Mouse (Mus musculus) skeletal muscle tissue, adult 2 months (tissue): ENCODE data around the gene Kiz.

Experiments used
- DNase-seq: peaks from one replicate; pipeline ENCODE4 v3.0.0-alpha.2; 2012; ENCODE audit warnings: low read depth, low spot score

Kiz gene

DNA sequence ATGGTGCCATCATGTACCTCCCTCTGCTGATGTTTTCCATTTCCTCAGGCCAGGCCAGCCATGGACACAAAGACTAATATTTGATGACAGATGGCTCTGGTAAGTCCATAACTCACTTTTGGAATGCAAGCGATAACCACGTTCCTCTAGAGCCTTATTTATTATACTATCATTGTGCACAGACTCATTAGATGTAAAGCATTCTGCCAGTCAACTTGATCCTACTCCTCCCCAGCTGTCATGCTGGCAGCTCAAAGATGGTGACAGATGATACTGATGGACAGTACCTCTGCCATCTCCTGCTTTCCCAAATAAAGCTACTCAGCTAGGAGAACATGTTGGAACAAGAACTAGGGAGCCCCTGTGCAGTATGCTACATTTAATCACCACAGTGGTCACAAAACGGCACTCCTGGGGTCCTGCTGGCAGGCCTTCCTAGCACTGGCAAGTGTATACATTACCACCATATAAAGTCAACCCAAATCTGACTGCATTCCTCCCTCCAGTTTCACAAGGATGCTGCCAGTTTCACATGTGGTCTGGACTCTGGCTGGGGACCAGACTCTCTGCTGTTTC, 119.9 kb downstream of the Kiz start:
- no peak for DNase-seq

DNA sequence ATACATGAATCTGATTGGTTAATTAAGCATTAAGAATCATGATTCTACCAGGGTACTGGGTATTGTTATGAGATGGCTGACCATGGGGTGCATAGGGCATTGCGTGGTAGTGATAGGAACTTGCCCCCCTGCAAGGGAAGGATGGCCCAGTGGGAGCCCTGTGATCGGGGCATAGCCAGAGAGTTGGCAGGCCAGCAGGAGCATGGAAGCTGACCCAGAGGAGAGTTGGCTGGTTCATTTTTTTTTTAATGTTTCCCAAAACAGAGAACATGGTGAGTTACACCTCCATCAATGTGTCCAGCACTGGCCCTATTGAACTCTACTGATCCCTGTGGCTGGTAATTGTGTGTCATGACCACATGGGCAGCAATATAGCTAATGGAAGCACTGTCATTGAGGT, 127.1 kb downstream of the Kiz start:
- no peak for DNase-seq

DNA sequence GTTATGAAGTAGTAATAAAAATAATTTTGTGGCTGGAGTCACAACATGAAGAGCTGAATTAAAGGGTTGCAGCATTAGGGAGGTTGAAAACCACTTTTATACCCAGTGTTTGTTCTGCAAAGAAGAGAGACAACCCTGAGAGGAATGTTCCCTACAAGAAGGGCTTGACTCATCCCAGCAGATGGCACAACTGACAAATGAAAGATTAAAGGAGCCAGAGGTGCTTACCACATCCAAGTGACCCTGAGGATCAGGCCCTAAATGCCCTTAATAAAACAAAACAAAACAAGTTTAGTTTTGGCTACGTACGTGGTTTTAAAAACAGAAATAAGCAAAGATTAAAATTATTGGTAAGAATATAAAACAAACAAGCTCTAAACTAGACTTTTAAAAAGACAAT, 129.2 kb downstream of the Kiz start:
- DNase-seq = no peak

DNA sequence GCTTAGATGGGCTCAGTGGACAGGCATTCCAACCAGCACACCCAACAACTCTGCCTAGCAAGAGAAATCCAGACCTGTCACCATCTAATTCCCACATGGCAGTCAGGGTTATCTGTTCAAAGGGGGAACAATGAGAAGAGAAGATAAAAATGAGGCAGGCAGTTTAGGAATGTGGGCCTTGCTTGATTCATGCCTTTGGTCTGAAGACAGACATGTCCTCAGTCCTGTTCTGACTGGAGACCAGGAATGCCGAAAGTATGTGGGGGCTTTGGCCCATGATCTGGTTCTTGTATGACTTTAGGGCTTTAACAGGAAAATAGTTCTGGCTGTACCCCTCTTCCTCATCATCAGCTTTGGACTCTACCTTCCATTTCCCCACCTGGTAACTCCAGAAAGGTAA, 130.1 kb downstream of the Kiz start:
- no peak for DNase-seq

DNA sequence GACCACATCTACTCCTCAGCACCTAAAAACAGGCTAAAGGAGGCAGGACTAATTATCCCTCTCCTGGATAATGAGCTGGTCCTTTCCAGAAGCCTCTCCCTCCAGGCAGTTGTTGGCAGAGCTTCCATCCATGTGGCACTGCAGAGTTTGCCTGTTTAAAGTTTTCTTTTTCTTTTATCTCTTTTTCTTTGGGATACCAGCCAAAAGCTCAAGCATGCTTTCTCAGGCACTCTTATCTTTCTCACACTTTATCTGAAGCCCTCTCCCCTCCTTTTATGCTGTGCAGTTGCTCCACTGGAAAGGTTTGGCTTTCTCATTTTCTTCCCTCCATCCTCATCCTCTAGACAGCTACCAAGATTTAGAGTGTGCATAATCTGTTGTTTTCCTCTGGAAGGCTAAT, 130.8 kb downstream of the Kiz start:
- DNase-seq = no peak

DNA sequence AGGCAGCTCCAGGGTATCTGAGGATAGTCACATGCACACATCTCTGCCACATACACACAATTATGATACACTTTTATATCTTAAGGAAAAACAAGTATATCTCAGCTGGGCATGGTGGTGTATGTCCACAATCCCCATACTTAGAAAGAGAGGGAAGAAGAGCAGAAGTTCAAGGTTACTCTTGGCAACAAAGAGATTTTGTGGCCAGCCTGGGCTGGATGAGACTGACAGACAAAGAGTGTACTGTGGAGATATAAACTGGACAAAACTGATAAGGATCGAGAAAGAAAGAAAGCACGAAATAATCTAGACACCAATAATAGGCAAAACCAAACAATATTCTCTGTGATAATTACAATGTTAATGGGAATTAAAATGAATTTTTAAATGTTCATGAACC, 151.6 kb downstream of the Kiz start:
- DNase-seq = no peak

DNA sequence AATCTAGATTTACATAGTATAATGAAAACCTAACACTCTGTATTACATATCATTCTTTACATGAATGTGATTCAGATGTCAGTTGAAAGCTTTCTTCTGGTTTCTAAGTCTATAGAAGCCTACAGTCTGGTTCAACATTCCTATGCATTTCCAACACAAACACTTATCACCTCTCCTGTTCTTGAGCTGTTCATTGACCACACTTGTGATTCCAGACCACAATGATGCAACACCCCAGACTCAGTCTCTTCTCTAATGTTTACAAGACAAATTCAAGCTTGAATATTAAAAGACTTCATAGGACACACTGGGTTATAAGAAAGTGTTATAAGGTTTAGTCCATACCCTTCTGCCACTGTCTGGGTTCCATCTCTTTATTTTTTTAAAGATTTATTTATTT, 153.4 kb downstream of the Kiz start:
- no peak for DNase-seq

DNA sequence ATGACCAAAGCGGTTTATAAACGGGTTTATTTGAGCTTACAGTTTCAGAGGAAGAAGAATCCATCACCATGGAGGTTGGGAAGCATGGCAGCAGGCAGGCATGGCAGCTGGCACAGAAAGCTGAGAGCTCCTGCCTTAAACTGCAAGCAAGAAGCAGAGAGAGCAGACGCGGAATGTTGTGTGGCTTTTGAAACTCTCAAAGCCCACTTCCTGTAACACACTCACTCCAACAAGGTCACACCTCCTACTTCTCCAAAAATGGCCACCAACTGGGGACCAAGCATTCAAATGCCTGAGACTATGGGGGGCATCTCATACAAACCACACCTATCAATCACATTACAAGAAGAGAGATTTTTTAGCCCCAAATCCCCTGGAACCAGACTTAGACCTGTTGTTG, 154.5 kb downstream of the Kiz start:
- no peak for DNase-seq

DNA sequence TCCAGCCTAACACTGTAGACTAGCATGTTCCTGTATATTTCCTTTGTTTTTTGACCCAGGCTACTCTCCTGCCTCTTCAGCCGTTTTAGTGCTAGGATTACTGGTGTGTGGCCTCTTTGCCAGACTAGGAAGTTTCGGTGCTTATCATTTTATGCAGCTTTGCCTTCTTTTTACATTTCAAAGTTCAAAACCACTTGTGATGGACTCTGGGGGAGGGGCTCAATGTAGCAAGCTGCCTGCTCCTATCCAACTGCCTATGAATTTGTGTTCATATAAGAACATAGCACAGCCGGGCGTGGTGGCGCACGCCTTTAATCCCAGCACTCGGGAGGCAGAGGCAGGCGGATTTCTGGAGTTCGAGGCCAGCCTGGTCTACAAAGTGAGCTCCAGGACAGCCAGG, 155.3 kb downstream of the Kiz start:
- no peak for DNase-seq

DNA sequence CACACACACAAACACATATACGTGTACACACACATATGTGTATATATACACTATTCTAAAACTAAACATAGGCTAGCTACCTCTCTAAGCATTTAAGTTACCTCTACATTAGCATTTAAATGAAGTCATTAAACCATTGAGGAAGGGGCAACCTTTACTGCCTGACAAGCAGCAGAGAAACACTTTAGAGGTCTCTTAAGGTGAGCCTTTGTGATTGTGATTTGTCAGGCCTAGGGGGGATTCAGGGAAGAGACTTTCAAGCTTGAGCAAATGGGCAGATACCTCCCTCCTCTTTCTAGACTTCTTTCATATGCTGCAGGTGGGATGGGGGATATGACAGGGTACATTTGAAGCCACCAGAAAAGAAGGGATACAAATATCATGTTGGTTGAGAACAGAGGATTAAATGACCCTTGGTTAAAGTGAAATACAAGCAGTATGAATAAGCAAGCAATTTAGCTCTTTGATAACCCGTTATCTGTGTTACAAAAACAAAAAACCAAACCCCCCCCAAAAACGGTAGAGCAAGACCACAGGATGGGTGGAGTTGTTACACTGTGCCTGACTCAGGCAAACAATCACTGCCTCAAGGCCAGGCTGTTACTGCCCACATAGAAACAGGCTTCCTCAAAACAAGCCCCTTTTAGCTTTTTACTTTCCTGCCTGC, 155.9 kb downstream of the Kiz start:
- DNase-seq = peak; percentile 8

DNA sequence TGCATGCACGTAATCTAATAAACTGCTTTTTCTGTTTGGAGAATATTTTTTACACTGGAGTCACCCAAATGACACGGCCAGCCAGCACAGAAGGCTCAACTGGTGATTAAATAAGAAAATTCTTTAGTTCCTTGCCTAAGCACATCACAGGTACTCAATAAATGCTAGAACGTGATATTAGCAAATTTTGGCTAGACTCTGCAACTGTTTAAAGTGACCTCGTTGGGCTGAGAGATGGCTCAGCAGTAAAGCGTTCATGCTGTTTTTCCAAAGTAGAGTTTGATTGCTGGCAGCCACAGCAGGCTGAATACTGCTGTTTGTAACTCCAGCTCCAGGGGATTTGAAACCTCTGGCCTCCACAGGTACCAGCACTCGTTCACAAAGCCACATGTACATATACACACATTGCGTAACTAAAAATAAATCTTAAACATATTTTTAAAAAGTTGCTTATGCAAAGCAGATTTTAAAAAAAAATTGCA, 156.5 kb downstream of the Kiz start:
- DNase-seq = peak; percentile 2

DNA sequence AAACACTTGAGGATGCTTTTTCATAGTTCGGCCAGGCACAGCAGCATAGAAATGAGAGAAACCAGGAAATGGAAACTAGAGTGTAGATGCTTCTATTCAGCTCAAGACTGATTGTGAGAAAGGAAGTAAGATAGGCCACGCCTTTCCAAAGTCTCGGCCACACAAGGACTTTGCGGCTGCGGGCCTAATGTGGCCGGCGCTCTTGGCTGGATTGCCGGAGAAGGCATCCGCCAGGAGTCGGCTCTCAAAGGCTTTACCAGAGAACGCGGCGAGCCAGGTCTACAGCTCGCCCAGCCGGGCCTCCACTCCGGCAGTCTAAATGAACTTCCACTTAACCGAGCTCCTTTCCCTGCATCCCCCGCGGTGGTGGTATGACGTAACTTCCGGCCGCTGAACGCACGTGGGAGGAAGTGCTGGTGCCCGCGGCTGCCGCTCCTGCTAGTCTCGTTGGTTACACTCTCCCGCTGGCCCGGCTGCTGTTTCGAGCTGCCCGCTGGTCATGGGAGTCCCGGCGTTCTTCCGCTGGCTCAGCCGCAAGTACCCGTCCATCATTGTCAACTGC, 157.0 kb downstream of the Kiz start, which contains the start of gene Xrn2:
Gene Xrn2, plus strand, starts transcription at position 374 of the 562 bp plus-strand sequence.
- peak; percentile 90 for DNase-seq

DNA sequence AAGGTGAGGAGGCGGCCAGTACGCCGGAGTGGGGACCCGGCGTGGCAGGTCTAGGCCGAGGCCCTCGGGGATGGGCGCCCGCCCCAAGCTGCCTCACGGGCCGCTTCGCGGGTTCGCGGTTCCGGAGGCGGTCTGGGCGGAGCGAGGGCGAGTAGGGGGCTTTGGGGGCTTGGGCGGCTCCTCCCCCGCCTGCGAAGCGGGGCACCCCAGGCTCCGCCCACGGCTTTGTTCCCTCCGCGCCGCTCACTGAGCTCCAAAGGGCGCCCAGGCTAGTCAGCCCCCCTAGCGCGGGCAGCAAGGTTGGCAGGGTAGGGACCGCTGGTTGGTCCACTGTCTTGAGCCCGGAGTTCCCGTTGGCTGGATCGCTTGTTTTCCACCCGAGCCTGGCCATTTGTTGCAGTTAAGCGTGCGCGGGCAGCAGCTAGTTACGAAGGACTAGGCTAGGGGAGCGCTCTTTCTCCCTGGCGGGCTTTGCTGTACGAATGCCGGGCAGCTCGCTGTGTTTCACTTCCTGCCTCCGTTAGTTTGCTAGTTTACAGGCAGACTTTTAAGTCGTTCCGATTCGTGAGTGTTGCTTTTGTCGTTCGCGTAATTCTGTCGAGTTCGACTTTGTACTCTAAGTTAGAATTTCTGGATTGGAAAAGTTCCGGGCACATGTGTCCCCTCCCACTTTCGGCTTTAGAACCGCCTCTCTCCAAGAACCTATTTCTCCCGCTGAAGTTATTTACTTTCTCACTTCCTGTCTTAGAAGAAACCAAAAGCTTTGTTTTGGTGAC, 157.7 kb downstream of the Kiz start:
- peak; percentile 35 for DNase-seq

DNA sequence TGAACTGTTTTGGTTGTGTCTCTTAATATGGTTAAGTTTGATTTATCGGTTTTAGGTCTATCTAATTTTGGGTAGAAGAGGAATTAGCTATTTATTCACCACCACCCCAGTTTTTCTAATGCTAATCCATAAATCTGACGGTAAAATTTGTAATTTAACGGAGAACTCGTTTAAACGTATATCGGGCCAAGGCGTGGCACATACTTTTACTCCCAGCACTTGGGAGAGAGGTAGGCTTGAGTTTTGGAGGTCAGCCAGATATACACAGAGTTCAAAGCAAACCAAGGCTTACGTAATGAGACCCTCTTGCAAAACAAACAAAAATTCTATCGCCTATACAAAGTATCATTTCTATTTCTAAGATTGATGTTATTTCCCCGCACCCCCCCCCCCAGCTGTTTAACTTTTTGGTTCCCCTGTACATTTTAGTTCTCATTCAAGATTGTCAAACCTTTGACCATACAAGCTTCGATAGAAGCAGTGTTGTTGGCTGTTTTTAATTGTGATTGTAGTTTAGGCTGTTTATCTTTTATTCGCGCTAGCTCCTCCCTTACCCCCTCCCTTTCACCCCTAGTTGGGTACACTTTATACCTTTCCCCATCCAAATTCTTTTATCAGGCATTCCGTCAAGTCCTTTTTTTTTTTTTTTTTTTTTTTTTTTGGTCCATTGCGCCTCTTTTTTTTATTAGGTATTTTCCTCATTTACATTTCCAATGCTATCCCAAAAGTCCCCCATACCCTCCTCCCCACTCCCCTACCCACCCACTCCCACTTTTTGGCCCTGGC, 158.6 kb downstream of the Kiz start:
- DNase-seq = peak; percentile 10
